Mouse (Mus musculus): ENCODE data around the gene Slc30a6.

DNA sequence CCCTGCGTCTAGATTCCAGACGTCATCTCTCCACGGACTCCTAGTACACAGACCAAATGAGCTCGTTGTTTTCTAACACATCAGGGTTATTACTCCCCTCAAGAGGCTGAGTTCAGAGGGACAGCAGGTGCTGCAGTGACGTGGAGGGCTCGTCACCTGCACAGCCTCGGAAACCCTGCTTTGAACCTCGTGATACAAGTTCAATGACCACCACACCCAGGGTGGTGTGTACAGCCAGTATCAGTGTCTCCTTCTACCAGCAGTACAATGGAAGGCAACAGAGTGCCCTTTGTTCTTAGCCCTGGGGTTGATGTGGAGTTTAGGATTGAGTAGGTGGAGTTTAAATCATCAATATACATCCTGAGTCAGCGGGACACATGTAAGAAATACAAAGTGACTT lies 42.4 kb downstream of the Slc30a6 start:
- TF ChIP-seq CTCF (IDR thresholded peaks at IDR 0.05; ENCODE audit: control insufficient read depth, insufficient read depth, insufficient read length), result no peak
- no peak for TF ChIP-seq MAX (IDR thresholded peaks at IDR 0.05)
- no peak for TF ChIP-seq MYOG (IDR thresholded peaks at IDR 0.05; ENCODE audit: control insufficient read depth, extremely low read depth, insufficient read length)
- TF ChIP-seq CEBPB (IDR thresholded peaks at IDR 0.05; ENCODE audit: low read depth), result no peak
- no peak for TF ChIP-seq MYOD1 (IDR thresholded peaks at IDR 0.05; ENCODE audit: control insufficient read depth, insufficient read length, low read depth)
- no peak for TF ChIP-seq USF1 (IDR thresholded peaks at IDR 0.05; ENCODE audit: low read depth)
- TF ChIP-seq FOSL1 (IDR thresholded peaks at IDR 0.05; ENCODE audit: insufficient read depth, low read length, poor library complexity, severe bottlenecking), result no peak

Measured in C2C12 (cell line).